Mouse (Mus musculus) heart, adult 2 months (tissue): ENCODE measurements around the gene Pold4.
A peak's percentile ranks its signal among the peaks of the same experiment; 100 is the strongest.

Experiments used
- CTCF ChIP-seq: fragments of 200-600 bp; IDR thresholded peaks from 2 replicates; pipeline ENCODE4 v1.8.1; 2022; ENCODE audit warnings: antibody characterized with exemption, mild to moderate bottlenecking, moderate library complexity
- EP300 ChIP-seq: fragments of 200-500 bp; IDR thresholded peaks from 2 replicates; pipeline ENCODE4 v1.6.1; 2011; ENCODE audit warnings: low read depth, low read length, control low read depth; ENCODE audit not compliant: insufficient read depth
- POLR2A ChIP-seq: fragments of 200-500 bp; IDR thresholded peaks from 2 replicates; pipeline ENCODE4 v1.6.1; 2011; ENCODE audit warnings: mild to moderate bottlenecking, low read depth, low read length, control low read depth; ENCODE audit not compliant: insufficient read depth

- TF ChIP-seq CTCF = no peak
- TF ChIP-seq POLR2A = 0 out of 2 replicates have a peak, but pooled peaks have one; percentile 14
- no peak for TF ChIP-seq EP300
These were observed 37.1 kb downstream of the Pold4 start, which contains the start of gene Ssh3 for GRCm38 (mm10) chr19:4268566-4269361.
